ENCODE assay signal across 8 mouse cellular contexts in genomic region chr17:27027460-27028283, GRCm38 (mm10). TPM values are rescaled to one million over a fixed set of nuclear protein-coding genes. Genes with fewer than 3 reads are reported as not detected.
DNase-seq lines count a peak whose midpoint lies in the region; ATAC-seq and TF ChIP-seq lines count a peak whose summit lies in the region.

No protein-coding gene starts in this region.

- H3K4me2 ChIP-seq in intestine, embryonic 16.5 days (ENCODE audit: low read depth, low read length), result peak overlapping the region; percentile 90

- peak; percentile 61 for ATAC-seq in intestine, embryonic 16.5 days

- peak overlapping the region; percentile 92 for H3K4me3 ChIP-seq in brown adipose tissue, adult 24 weeks (ENCODE audit: insufficient read depth, low read depth, low read length)
- H3K4me3 ChIP-seq in intestine, embryonic 16.5 days (ENCODE audit: low read length), result peak overlapping the region; percentile 82
- peak overlapping the region; percentile 92 for H3K4me3 ChIP-seq in lung, adult 2 months (replicated peaks; ENCODE audit: extremely low read depth, low read depth, low read length)
- peak overlapping the region; percentile 74 for H3K4me3 ChIP-seq in olfactory bulb, adult 2 months (ENCODE audit: insufficient read depth, low read depth, low read length)

- DNase-seq in right cerebral cortex, postnatal 10 days (ENCODE audit: low spot score in 2 of 2), result peak; percentile 65 to 72
- DNase-seq in right cerebral cortex, postnatal 36 days (ENCODE audit: low spot score in 2 of 2), result no peak
- DNase-seq in gastrocnemius, postnatal 14 days, result peak; percentile 55
- peak; percentile 60 for DNase-seq in lung, adult 2 months
- DNase-seq in ovary, postnatal 10 days (ENCODE audit: low spot score), result no peak

- 17% methylated on average over 12 of the region's 12 CpGs for WGBS in intestine, embryonic 16.5 days
- 6% methylated on average over 12 of the region's 12 CpGs for WGBS in lung, adult 2 months
- WGBS in olfactory bulb, adult 2 months, result 15% methylated on average over 12 of the region's 12 CpGs

- no peaks in the 10 kb centered on the region for H3K27me3 ChIP-seq in intestine, embryonic 16.5 days (replicated peaks; ENCODE audit: control insufficient read depth, insufficient read depth, low read length)

- H3K9ac ChIP-seq in intestine, embryonic 16.5 days (ENCODE audit: low read depth, low read length), result peak overlapping the region; percentile 99

- H3K9me3 ChIP-seq in intestine, embryonic 16.5 days (ENCODE audit: control insufficient read depth, low read length), result no peaks in the 10 kb centered on the region

- intact Hi-C loops in gastrocnemius, postnatal 14 days (cut with DNase I; ENCODE audit: low total_unique reads), result loop anchor here (10.0 kb wide), 1 partner anchor 167 kb away; no protein-coding TSS in a partner anchor

- no peaks in the 10 kb centered on the region for H3K36me3 ChIP-seq in intestine, embryonic 16.5 days (ENCODE audit: control insufficient read depth, insufficient read depth, low read length)

- TF ChIP-seq POLR2A in lung, adult 2 months (IDR thresholded peaks at IDR 0.05; ENCODE audit: borderline replicate concordance, extremely low read depth, low read depth, low read length), result no peak
- no peak for TF ChIP-seq POLR2A in olfactory bulb, adult 2 months (IDR thresholded peaks at IDR 0.05; ENCODE audit: insufficient read depth, low read depth, low read length)

- peak overlapping the region; percentile 91 for H3K27ac ChIP-seq in brown adipose tissue, adult 24 weeks (replicated peaks; ENCODE audit: low read depth, low read length)
- H3K27ac ChIP-seq in intestine, embryonic 16.5 days (ENCODE audit: low read length), result peak overlapping the region; percentile 87
- H3K27ac ChIP-seq in olfactory bulb, adult 2 months (ENCODE audit: insufficient read depth, low read depth, low read length), result peak overlapping the region; percentile 86

- no peak for TF ChIP-seq CTCF in lung, adult 2 months (IDR thresholded peaks at IDR 0.05; ENCODE audit: insufficient read depth, low read length)
- no peak for TF ChIP-seq CTCF in olfactory bulb, adult 2 months (IDR thresholded peaks at IDR 0.05; ENCODE audit: insufficient read depth, low read depth, low read length)

- no peaks in the 10 kb centered on the region for H3K4me1 ChIP-seq in brown adipose tissue, adult 24 weeks (ENCODE audit: control insufficient read depth, insufficient read depth, insufficient read length, low read length)
- peaks cover 14% of the 10 kb centered on the region for H3K4me1 ChIP-seq in intestine, embryonic 16.5 days (ENCODE audit: control insufficient read depth, insufficient read depth, low read length)
- peaks cover 3% of the 10 kb centered on the region; the same call in 1 of the 2 replicates for H3K4me1 ChIP-seq in lung, adult 2 months (ENCODE audit: control insufficient read depth, insufficient read depth, low read length)
- peaks cover 28% of the 10 kb centered on the region for H3K4me1 ChIP-seq in olfactory bulb, adult 2 months (ENCODE audit: control insufficient read depth, insufficient read depth, low read length)

RNA-seq across cellular contexts. Expression of gene Bak1, which starts 1.1 kb away (rescaled TPM):
- polyA plus RNA-seq in brown adipose tissue, adult 24 weeks (2012; ENCODE audit: insufficient read depth, insufficient read length, missing spikeins), result 29.3 and 35.0 TPM in 2 replicates
- total RNA-seq in gastrocnemius, postnatal 14 days (2021), result 10 to 100 TPM; 24.7 to 27.9 TPM
- polyA plus RNA-seq in intestine, embryonic 16.5 days (2015; fragmentation: Nextera tagmentation; extraction: Ambion mirVana), result 8.5 and 10.3 TPM in 2 replicates
- 48.2 and 55.8 TPM in 2 replicates for polyA plus RNA-seq in lung, adult 2 months (2012; rRNA removed)
- not detected in 2 replicates for polyA plus RNA-seq in olfactory bulb, adult 2 months (2012; ENCODE audit: insufficient read depth, insufficient read length, low replicate concordance, missing spikeins)

RNA-seq across cellular contexts. Expression of gene Itpr3, which starts 29.4 kb away (rescaled TPM):
- 1.2 and 1.3 TPM in 2 replicates for polyA plus RNA-seq in brown adipose tissue, adult 24 weeks (2012; ENCODE audit: insufficient read depth, insufficient read length, missing spikeins)
- total RNA-seq in gastrocnemius, postnatal 14 days (2021), result 1 to 10 TPM; 4.2 to 5.7 TPM
- 12.1 and 16.5 TPM in 2 replicates for polyA plus RNA-seq in intestine, embryonic 16.5 days (2015; fragmentation: Nextera tagmentation; extraction: Ambion mirVana)
- 22.0 and 22.5 TPM in 2 replicates for polyA plus RNA-seq in lung, adult 2 months (2012; rRNA removed)
- polyA plus RNA-seq in olfactory bulb, adult 2 months (2012; ENCODE audit: insufficient read depth, insufficient read length, low replicate concordance, missing spikeins), result not detected in 2 replicates

RNA-seq across cellular contexts. Expression of gene Zbtb9, which starts 54.7 kb away (rescaled TPM):
- polyA plus RNA-seq in brown adipose tissue, adult 24 weeks (2012; ENCODE audit: insufficient read depth, insufficient read length, missing spikeins), result 2.4 and 3.0 TPM in 2 replicates
- total RNA-seq in gastrocnemius, postnatal 14 days (2021), result 1 to 10 TPM; 1.6 to 2.6 TPM
- polyA plus RNA-seq in intestine, embryonic 16.5 days (2015; fragmentation: Nextera tagmentation; extraction: Ambion mirVana), result 13.8 and 14.8 TPM in 2 replicates
- polyA plus RNA-seq in lung, adult 2 months (2012; rRNA removed), result 14.1 and 14.5 TPM in 2 replicates
- 109 TPM in 1 of 2 replicates, not detected in the other for polyA plus RNA-seq in olfactory bulb, adult 2 months (2012; ENCODE audit: insufficient read depth, insufficient read length, low replicate concordance, missing spikeins)

Comparison
In these comparisons a context has a peak if more than half of its experiments do, and no peak if none do; other contexts are left out.
1. DNase-seq: peak in right cerebral cortex, postnatal 10 days (2 of 2), gastrocnemius, postnatal 14 days (single experiment) and lung, adult 2 months (single experiment); none in right cerebral cortex, postnatal 36 days (0 of 2) and ovary, postnatal 10 days (single experiment).
2. Peak in every context shown above with its lines, with median percentiles within 50 percentile points of each other: H3K27ac ChIP-seq and H3K4me3 ChIP-seq.